Mouse (Mus musculus): ENCODE results near the gene Tomm34. TPM values are rescaled to one million over a fixed set of nuclear protein-coding genes. Genes with fewer than 3 reads are reported as not detected.

The Tomm34 gene
- polyA plus RNA-seq, 1 experiment from 2014 or later: 25.0 TPM

- Histone ChIP-seq H3K4me2 (replicated peaks; ENCODE audit: low read depth) (no peak overlapping the region), H3K9me3 (ENCODE audit: control insufficient read depth) (no peaks in the 10 kb centered on the region), H3K4me1 (replicated peaks; ENCODE audit: control insufficient read depth, insufficient read depth, low read length) (peaks cover 2% of the 10 kb centered on the region; the same call in 1 of the 2 replicates), H3K9ac (ENCODE audit: low read depth, low read length) (no peak overlapping the region), H3K27ac (ENCODE audit: low read depth, low read length) (no peak overlapping the region), H3K4me3 (ENCODE audit: low read depth, low read length) (no peak overlapping the region), H3K36me3 (ENCODE audit: control insufficient read depth, insufficient read depth) (peaks cover 36% of the 10 kb centered on the region), H3K27me3 (replicated peaks; ENCODE audit: control insufficient read depth, insufficient read depth, low read length) (no peaks in the 10 kb centered on the region)
- no peak for ATAC-seq
- 74% methylated on average over 3 of the region's 3 CpGs for WGBS
- TF ChIP-seq CTCF (IDR thresholded peaks at IDR 0.05; ENCODE audit: low read depth): no peak
Measured at GRCm38 (mm10) chr2:164010944-164011343, 60.0 kb downstream of the Tomm34 start.

- peaks cover 32% of the 10 kb centered on the region for H3K36me3 ChIP-seq (ENCODE audit: control insufficient read depth, insufficient read depth)
- no peak for TF ChIP-seq CTCF (IDR thresholded peaks at IDR 0.05; ENCODE audit: low read depth)
- WGBS: 80% methylated on average over 5 of the region's 5 CpGs
Measured at GRCm38 (mm10) chr2:164010496-164010895, 60.5 kb downstream of the Tomm34 start.

GRCm38 (mm10) chr2:164009227-164009626 lies 61.7 kb downstream of the Tomm34 start:
- no peak for ATAC-seq
- Histone ChIP-seq H3K36me3 (ENCODE audit: control insufficient read depth, insufficient read depth) (peaks cover 24% of the 10 kb centered on the region), H3K4me1 (replicated peaks; ENCODE audit: control insufficient read depth, insufficient read depth, low read length) (peaks cover 6% of the 10 kb centered on the region; the same call in 1 of the 2 replicates), H3K4me2 (replicated peaks; ENCODE audit: low read depth) (no peak overlapping the region), H3K9ac (ENCODE audit: low read depth, low read length) (no peak overlapping the region), H3K27me3 (replicated peaks; ENCODE audit: control insufficient read depth, insufficient read depth, low read length) (no peaks in the 10 kb centered on the region), H3K9me3 (ENCODE audit: control insufficient read depth) (no peaks in the 10 kb centered on the region), H3K27ac (ENCODE audit: low read depth, low read length) (no peak overlapping the region), H3K4me3 (ENCODE audit: low read depth, low read length) (no peak overlapping the region)
- no peak for TF ChIP-seq CTCF (IDR thresholded peaks at IDR 0.05; ENCODE audit: low read depth)
- WGBS: 70% methylated on average over 6 of the region's 6 CpGs

More at GRCm38 (mm10) chr2:164010496-164010895, 60.5 kb downstream of the Tomm34 start:
- ATAC-seq: no peak
- Histone ChIP-seq H3K4me3 (ENCODE audit: low read depth, low read length) (no peak overlapping the region), H3K4me2 (replicated peaks; ENCODE audit: low read depth) (no peak overlapping the region), H3K9ac (ENCODE audit: low read depth, low read length) (no peak overlapping the region), H3K27ac (ENCODE audit: low read depth, low read length) (no peak overlapping the region), H3K27me3 (replicated peaks; ENCODE audit: control insufficient read depth, insufficient read depth, low read length) (no peaks in the 10 kb centered on the region), H3K4me1 (replicated peaks; ENCODE audit: control insufficient read depth, insufficient read depth, low read length) (peaks cover 6% of the 10 kb centered on the region; the same call in 1 of the 2 replicates), H3K9me3 (ENCODE audit: control insufficient read depth) (no peaks in the 10 kb centered on the region)

- no peak for ATAC-seq
- WGBS: 75% methylated on average over 2 of the region's 2 CpGs
- H3K4me1 ChIP-seq (replicated peaks; ENCODE audit: control insufficient read depth, insufficient read depth, low read length): peaks cover 6% of the 10 kb centered on the region; the same call in 1 of the 2 replicates
Measured at GRCm38 (mm10) chr2:164007987-164008545, 62.9 kb downstream of the Tomm34 start.

GRCm38 (mm10) chr2:164007547-164007946 lies 63.4 kb downstream of the Tomm34 start:
- H3K9ac ChIP-seq (ENCODE audit: low read depth, low read length): no peak overlapping the region

More at GRCm38 (mm10) chr2:164007987-164008545, 62.9 kb downstream of the Tomm34 start:
- TF ChIP-seq CTCF (IDR thresholded peaks at IDR 0.05; ENCODE audit: low read depth): no peak
- no peak overlapping the region for H3K9ac ChIP-seq (ENCODE audit: low read depth, low read length)
- peaks cover 17% of the 10 kb centered on the region for H3K36me3 ChIP-seq (ENCODE audit: control insufficient read depth, insufficient read depth)
- no peaks in the 10 kb centered on the region for H3K9me3 ChIP-seq (ENCODE audit: control insufficient read depth)
- H3K27me3 ChIP-seq (replicated peaks; ENCODE audit: control insufficient read depth, insufficient read depth, low read length): no peaks in the 10 kb centered on the region
- H3K4me3 ChIP-seq (ENCODE audit: low read depth, low read length): no peak overlapping the region
- H3K27ac ChIP-seq (ENCODE audit: low read depth, low read length): no peak overlapping the region
- peak overlapping the region; percentile 44 for H3K4me2 ChIP-seq (replicated peaks; ENCODE audit: low read depth)

DNA sequence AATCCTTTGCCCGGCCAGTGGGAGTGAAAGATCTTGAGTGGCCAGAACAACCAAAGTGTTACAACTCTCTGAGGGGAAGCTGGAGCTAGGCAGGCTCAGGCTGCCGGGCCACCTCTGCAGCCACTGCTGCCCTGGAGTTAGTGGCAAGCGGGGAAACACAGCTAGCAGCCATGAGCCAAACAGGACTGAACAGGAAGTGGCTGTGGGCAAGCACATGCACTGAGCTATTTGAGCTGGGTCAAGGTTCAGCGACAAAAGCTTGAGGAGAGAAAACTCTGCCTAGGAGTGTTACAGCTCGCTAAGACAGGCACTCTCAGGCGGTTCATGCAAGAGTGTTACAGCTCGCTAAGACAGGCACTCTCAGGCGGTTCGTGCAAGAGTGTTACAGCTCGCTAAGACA lies 64.0 kb downstream of the Tomm34 start:
- Histone ChIP-seq H3K9ac (ENCODE audit: low read depth, low read length) (no peak overlapping the region), H3K4me3 (ENCODE audit: low read depth, low read length) (no peak overlapping the region), H3K36me3 (ENCODE audit: control insufficient read depth, insufficient read depth) (peaks cover 6% of the 10 kb centered on the region), H3K9me3 (ENCODE audit: control insufficient read depth) (no peaks in the 10 kb centered on the region), H3K4me2 (replicated peaks; ENCODE audit: low read depth) (peak overlapping the region; percentile 44), H3K27ac (ENCODE audit: low read depth, low read length) (peak overlapping the region; percentile 24; the same call in 1 of the 2 replicates), H3K4me1 (replicated peaks; ENCODE audit: control insufficient read depth, insufficient read depth, low read length) (peaks cover 6% of the 10 kb centered on the region; the same call in 1 of the 2 replicates), H3K27me3 (replicated peaks; ENCODE audit: control insufficient read depth, insufficient read depth, low read length) (no peaks in the 10 kb centered on the region)
- ATAC-seq: peak; percentile 71
- TF ChIP-seq CTCF (IDR thresholded peaks at IDR 0.05; ENCODE audit: low read depth): no peak
- WGBS: 44% methylated on average over 10 of the region's 10 CpGs

More at GRCm38 (mm10) chr2:164007547-164007946, 63.4 kb downstream of the Tomm34 start:
- no peak overlapping the region for H3K27ac ChIP-seq (ENCODE audit: low read depth, low read length)
- WGBS: 76% methylated on average over 8 of the region's 8 CpGs
- no peak overlapping the region for H3K4me3 ChIP-seq (ENCODE audit: low read depth, low read length)
- no peak for ATAC-seq
- no peaks in the 10 kb centered on the region for H3K9me3 ChIP-seq (ENCODE audit: control insufficient read depth)
- TF ChIP-seq CTCF (IDR thresholded peaks at IDR 0.05; ENCODE audit: low read depth): no peak
- H3K4me2 ChIP-seq (replicated peaks; ENCODE audit: low read depth): peak overlapping the region; percentile 44
- peaks cover 6% of the 10 kb centered on the region; the same call in 1 of the 2 replicates for H3K4me1 ChIP-seq (replicated peaks; ENCODE audit: control insufficient read depth, insufficient read depth, low read length)
- peaks cover 12% of the 10 kb centered on the region for H3K36me3 ChIP-seq (ENCODE audit: control insufficient read depth, insufficient read depth)
- H3K27me3 ChIP-seq (replicated peaks; ENCODE audit: control insufficient read depth, insufficient read depth, low read length): no peaks in the 10 kb centered on the region

All from intestine, postnatal 0 days (tissue).